Mouse (Mus musculus) ovary, adult 2 months (tissue): Measurements from ENCODE around the gene Sys1. TPM values are rescaled to one million over a fixed set of nuclear protein-coding genes. Genes with fewer than 3 reads are reported as not detected.

Experiments used
- polyA plus RNA-seq: library from polyadenylated mRNA; depleted of rRNA; stranded (reverse); fragments of >200 nt; gene quantifications from 2 replicates; pipeline ENCODE4 v1.2.3, GENCODE M21; 2012; rRNA removed

Sys1 gene
- 190 and 302 TPM in 2 replicates for polyA plus RNA-seq

DNA sequence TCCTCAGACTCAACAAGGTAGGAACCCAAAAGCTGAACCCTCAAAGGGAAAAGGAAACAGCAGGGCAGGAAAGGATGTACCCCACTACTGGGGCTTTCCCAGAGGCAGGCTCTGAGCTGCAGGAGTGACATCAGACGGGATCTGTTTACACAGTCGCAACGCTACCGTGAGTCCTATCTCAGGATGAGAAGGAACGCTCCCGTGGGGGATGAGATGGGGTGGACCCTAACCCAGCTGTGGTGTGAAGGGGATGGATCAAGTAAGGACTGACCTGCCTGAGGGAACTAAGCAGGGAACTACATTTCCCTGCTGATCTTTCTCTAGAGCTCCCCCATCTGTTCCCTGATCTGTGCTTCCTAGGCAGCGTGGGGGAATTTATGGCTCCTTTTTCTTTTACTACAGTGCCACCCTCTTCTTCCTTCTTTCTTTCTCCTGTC, at the start of gene Sys1:
Gene Sys1, plus strand, starts transcription at position 101 of the 437 bp plus-strand sequence.

GRCm38 (mm10) chr2:164443460-164444000, 13.2 kb upstream of the Sys1 start, which contains the start of gene Sdc4:
Gene Sdc4, minus strand, starts transcription at chr2:164443887.

DNA sequence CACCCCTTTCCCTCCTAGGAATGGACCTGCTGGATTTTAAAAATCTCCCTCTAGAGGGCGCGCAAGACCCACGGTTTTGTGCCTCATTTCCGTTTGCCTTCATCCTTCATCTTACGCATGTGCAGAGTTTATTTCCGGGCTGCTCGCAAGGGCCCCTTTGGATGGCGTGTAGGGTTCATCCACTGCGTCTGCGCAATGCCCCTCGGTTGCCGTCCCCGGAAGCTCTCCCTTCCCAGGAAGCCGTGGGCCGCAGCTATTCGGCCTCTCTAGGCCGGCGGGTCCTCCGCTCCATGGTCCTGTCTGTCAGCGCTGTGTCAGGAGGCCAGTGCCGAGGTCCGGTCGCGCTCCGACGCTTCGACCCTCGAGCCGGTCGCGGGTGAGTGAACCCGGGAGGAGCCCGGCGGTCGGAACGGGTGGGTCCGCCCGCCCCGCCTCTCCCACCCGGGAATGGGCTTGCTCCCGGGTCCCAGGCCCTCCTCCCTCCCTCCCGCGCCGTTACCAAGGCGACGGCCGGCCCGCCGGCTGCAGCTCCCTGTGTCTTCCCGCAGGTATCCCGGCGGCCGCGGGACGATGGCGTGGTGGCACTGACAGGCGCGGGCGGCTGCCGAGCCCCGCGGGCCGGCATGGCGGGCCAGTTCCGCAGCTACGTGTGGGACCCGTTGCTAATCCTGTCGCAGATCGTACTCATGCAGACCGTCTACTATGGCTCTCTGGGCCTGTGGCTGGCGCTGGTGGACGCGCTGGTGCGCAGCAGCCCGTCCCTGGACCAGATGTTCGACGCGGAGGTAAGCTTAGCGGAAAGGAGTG, 4.2 kb downstream of the Sys1 start, which contains the start of gene Gm20458:
Gene Gm20458, plus strand, starts transcription at position 223 of the 807 bp plus-strand sequence.

GRCm38 (mm10) chr2:164473624-164474023, 16.9 kb downstream of the Sys1 start, which contains the start of gene Trp53tg5:
Gene Trp53tg5, minus strand, starts transcription at chr2:164473724.

DNA sequence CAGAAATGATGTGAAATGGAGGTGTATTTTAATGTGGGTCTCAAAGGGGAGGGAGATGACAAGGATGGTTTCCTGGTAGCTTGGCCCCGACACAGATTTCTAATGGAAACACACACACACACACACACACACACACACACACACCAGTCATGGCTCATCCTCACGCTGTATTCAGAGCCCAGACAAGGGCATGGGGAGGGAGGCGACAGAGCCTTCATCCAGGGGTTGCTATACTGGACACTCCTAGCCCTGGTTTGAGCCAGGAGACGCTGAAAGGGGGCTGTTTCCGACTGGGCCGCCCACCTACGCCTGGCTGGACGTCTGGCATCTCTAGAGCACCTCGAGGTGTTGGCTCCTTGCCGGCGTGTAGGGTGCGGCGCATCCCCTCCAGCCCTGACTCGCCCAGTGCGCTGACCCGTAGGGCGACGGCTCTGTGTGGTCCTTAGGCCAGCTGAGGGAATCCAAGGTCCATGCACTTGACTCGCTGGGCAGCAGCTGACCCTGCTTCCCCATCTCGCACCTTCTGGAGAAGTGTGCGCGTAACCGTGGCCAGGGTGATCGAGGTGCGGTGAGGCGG, 29.0 kb downstream of the Sys1 start, which contains the start of gene Dbndd2:
Gene Dbndd2, plus strand, starts transcription at position 426 of the 577 bp plus-strand sequence.

DNA sequence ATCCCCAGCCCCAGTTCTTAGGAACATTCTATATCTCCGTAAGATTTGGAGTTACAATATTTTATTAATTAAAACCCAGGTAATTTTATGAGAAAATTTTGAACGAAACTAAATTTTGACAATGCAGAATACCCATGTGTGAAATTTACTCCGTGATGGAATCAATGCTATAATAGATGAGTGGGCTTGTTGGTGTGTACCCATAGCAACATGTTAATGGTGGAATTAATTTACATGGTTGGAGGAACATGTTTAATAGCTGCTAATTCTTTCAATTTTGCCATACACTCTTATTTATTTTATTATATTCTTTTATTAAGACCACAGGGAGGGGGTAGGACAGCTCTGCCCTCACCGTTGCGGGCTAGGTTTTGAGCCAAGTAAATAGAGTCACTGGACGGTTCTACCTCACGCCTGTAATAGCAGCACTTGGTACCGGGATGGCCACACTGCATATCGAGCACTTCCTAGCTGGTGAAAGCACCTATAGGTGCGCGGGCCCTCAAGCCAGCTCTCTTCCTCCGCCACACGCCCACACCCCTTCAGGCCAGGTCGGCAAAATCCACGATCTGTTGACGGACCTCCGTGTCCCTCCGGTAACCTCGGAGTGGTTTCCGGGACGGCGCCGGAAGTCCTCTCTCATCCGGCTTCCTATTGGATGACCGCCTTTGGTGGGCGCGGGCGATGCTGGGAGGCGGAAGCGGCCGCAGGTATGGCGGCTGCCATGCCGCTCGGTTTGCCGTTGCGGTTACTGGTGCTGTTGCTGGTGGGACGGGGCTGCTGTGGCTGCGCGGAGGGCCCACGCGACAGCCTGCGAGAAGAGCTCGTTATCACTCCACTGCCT, 40.3 kb downstream of the Sys1 start, which contains the start of gene Pigt:
Gene Pigt, plus strand, starts transcription at position 674 of the 844 bp plus-strand sequence.

Other genes with a start within 250 kb of the Sys1 start
- 8.0 and 12.6 TPM in 2 replicates for gene Wfdc15b, start 235.3 kb upstream of the Sys1 start, polyA plus RNA-seq
- not detected in 2 replicates for gene Svs2, start 218.5 kb upstream of the Sys1 start, polyA plus RNA-seq
- not detected in 2 replicates for gene Svs3b, start 200.3 kb upstream of the Sys1 start, polyA plus RNA-seq
- not detected in 2 replicates for gene Svs4, start 178.5 kb upstream of the Sys1 start, polyA plus RNA-seq
- not detected in 2 replicates for gene Svs3a, start 167.7 kb upstream of the Sys1 start, polyA plus RNA-seq
- gene Svs6, start 140.2 kb upstream of the Sys1 start, polyA plus RNA-seq = not detected in 2 replicates
- 0.37 TPM in 1 of 2 replicates, not detected in the other for gene Svs5, start 124.2 kb upstream of the Sys1 start, polyA plus RNA-seq
- 13.5 and 15.4 TPM in 2 replicates for gene Slpi, start 67.9 kb upstream of the Sys1 start, polyA plus RNA-seq
- gene Rbpjl, start 53.8 kb upstream of the Sys1 start, polyA plus RNA-seq = 0.08 TPM in 1 of 2 replicates, not detected in the other
- gene Matn4, start 51.8 kb upstream of the Sys1 start, polyA plus RNA-seq = 0.45 and 0.52 TPM in 2 replicates
- gene Sdc4, start 13.1 kb upstream of the Sys1 start, polyA plus RNA-seq = 58.9 and 68.8 TPM in 2 replicates
- gene Gm20458, start 4.0 kb downstream of the Sys1 start, polyA plus RNA-seq = 92.2 and 115 TPM in 2 replicates
- not detected in 2 replicates for gene Trp53tg5, start 16.8 kb downstream of the Sys1 start, polyA plus RNA-seq
- gene Dbndd2, start 29.1 kb downstream of the Sys1 start, polyA plus RNA-seq = 82.7 and 94.8 TPM in 2 replicates
- gene Pigt, start 40.6 kb downstream of the Sys1 start, polyA plus RNA-seq = 211 and 273 TPM in 2 replicates
- 222 and 266 TPM in 2 replicates for gene Wfdc2, start 105.4 kb downstream of the Sys1 start, polyA plus RNA-seq
- not detected in 2 replicates for gene Spint3, start 116.5 kb downstream of the Sys1 start, polyA plus RNA-seq
- gene Wfdc6a, start 128.5 kb downstream of the Sys1 start, polyA plus RNA-seq = 1.2 TPM in 2 replicates
- gene Eppin, start 136.6 kb downstream of the Sys1 start, polyA plus RNA-seq = 1.6 and 1.7 TPM in 2 replicates
- 0.36 and 0.62 TPM in 2 replicates for gene Wfdc6b, start 156.6 kb downstream of the Sys1 start, polyA plus RNA-seq
- gene Wfdc8, start 156.7 kb downstream of the Sys1 start, polyA plus RNA-seq = 1.0 and 1.4 TPM in 2 replicates
- 0.33 TPM in 1 of 2 replicates, not detected in the other for gene Wfdc16, start 181.8 kb downstream of the Sys1 start, polyA plus RNA-seq
- gene Wfdc10, start 199.1 kb downstream of the Sys1 start, polyA plus RNA-seq = 44.5 and 78.3 TPM in 2 replicates
- not detected in 2 replicates for gene Wfdc9, start 199.6 kb downstream of the Sys1 start, polyA plus RNA-seq
- not detected in 2 replicates for gene Wfdc11, start 217.1 kb downstream of the Sys1 start, polyA plus RNA-seq
- 0.49 and 0.74 TPM in 2 replicates for gene Wfdc13, start 228.1 kb downstream of the Sys1 start, polyA plus RNA-seq
- gene Spint4, start 241.5 kb downstream of the Sys1 start, polyA plus RNA-seq = not detected in 2 replicates